Mouse (Mus musculus): ENCODE data around the gene Eef1akmt4.
A peak's percentile ranks its signal among the peaks of the same experiment; 100 is the strongest.
"Not testable (repeated sequence)": the region's sequence is repeated elsewhere in the genome, so short reads cannot be mapped to it uniquely, and the experiment has no call there.

Gene Eef1akmt4

GRCm38 (mm10) chr16:20623211-20623610 is 11.8 kb downstream of the Eef1akmt4 start:
- no peak for DNase-seq (ENCODE audit: low read depth in 1 of 2, low spot score in 2 of 2)

DNA sequence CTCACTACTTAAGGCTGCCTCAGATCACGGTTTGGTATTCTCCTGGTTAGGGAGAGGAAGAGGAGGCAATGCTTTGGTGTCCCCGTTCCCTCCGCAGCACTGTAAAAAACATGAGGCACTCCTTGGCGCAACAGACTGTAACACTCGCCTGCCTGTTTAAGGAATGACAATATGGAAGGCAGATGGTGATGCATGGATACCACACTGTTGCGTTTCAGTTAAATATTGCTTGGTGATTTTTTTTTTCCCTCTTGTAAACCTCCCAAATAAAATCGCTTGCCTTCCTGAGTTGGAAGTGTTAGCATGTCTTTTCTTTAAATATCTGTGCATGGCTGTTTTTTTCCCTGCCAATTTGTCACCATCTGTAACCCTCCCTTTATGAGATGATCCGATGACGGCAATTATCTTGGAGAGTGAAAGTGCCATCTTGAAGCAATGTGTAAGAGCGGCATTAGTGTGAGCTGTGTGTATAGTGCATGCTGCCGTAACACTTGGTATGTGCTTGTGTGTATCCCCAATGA is 17.5 kb downstream of the Eef1akmt4 start:
- DNase-seq (ENCODE audit: low read depth in 1 of 2, low spot score in 2 of 2) = no peak

GRCm38 (mm10) chr16:20629731-20630634 is 18.6 kb downstream of the Eef1akmt4 start, which contains the start of gene Ece2:
Gene Ece2, plus strand, starts transcription at chr16:20629828.
- no peak for DNase-seq (ENCODE audit: low read depth in 1 of 2, low spot score in 2 of 2)

GRCm38 (mm10) chr16:20637410-20637809 is 26.0 kb downstream of the Eef1akmt4 start:
- no peak for DNase-seq (ENCODE audit: low read depth in 1 of 2, low spot score in 2 of 2)

DNA sequence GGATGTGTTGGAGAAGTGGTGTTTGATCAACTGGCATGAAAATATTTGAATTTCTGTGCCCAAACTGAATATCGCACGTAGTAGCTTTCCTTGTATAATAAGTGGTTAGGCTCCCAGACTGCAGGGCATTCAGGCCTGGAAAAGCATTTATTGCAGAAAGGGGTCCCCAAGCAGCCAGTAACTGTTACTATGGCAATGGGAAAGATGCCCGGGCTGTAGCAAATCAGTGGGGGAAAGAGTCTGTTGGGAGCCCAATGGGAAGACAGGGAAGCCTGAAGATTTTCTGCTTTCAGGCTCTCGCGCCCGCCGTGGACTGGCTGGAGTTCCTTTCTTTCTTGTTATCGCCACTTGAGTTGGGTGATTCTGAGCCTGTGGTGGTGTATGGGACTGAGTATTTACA is 27.0 kb downstream of the Eef1akmt4 start:
- DNase-seq (ENCODE audit: low read depth in 1 of 2, low spot score in 2 of 2) = no peak

DNA sequence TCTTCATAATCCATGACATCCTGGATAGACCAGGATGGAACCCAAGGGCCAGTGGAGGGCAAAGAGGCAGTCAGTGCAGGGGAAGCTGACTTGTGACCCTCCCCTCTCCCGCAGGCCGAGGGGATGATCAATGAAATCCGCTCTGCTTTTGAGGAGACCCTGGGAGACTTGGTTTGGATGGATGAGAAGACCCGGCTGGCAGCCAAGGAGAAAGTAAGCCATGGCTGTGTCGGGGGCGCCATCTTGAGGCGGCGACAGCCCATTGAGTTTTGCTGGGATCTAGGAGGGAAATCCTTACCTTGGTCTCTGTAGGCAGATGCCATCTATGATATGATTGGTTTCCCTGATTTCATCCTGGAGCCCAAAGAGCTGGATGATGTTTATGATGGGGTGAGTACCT is 30.8 kb downstream of the Eef1akmt4 start:
- DNase-seq (ENCODE audit: low read depth in 1 of 2, low spot score in 2 of 2) = peak in 1 of 2 experiments; percentile 27

- DNase-seq (ENCODE audit: low read depth in 1 of 2, low spot score in 2 of 2) = no peak
Observed at GRCm38 (mm10) chr16:20643911-20644310, 32.5 kb downstream of the Eef1akmt4 start.

DNA sequence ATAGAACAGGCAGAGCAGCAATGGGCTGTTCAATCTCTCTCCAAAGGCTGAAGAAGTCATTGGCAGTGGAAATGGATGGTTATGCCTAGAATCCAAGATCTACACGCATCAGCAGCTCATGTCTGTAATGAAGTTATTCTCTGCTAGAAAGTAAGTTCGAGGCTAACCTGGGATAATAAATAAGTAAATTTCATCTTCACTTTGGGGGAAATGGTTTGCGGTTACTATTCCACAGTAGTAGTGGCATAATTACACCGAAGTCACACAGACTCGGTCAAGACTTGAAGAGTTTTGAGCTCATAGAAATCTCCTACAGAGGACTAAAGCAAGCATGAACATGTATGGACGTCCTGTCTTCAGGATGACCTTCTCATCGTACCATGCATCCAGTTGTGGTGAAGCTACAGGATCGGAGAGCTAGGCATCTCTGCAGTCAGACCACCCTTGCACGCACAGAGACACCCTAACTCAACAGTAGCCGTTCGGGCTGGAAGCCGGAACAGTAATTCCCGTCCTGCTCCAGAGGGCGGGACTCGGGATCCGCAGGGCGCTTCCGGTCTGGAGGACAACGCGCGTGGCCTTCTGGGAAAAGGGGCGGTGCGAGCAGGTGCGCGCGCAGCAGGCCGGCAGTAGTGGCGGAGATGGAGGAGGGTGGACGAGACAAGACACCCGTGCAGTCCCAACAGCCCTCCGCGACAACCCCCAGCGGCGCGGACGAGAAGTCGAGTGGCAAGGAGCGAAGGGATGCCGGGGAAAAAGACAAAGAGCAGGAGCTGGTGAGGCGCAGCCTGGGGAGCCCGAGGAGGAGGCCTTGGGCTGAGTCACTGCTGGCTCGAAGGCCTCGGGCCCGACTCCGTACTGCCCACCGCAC is 39.9 kb downstream of the Eef1akmt4 start, which contains the start of gene Psmd2:
Gene Psmd2 (plus strand): TSS at position 577 of the 871 bp plus-strand sequence.
- DNase-seq (ENCODE audit: low read depth in 1 of 2, low spot score in 2 of 2) = peak; percentile 87 to 89

DNA sequence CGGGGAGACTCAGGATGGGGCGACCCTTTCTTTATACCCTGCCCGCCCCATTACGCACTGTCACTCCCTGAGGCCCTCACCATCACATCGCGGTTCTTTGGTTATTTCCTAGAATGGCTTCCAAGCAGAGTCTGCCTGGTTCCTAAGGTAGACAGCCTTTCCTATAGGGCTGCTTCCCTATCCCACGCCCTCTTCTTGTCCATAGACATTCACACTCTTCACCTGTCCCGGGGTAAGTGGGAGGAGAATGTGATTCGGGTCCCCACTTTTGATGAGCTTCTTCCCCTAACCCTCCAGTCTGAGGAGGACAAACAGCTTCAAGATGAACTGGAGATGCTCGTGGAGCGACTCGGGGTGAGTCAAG is 40.5 kb downstream of the Eef1akmt4 start:
- no peak for DNase-seq (ENCODE audit: low read depth in 1 of 2, low spot score in 2 of 2)

DNA sequence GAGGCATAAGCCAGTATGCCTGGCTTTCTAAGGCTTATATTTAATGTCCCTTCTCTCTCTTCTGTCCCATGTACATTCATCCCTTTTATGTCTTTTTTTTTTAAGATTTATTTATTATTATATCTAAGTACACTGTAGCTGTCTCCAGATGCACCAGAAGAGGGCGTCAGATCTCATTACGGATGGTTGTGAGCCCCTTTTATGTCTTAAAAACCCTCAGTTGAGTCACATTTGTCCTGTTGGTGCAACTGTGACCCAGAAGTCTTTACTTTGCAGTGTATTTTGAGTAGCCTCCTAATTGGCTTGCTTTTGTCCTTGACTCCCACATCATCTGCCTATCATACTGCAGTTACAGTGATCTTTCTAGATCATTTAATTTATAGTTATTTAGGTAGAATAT is 41.9 kb downstream of the Eef1akmt4 start:
- no peak for DNase-seq (ENCODE audit: low read depth in 1 of 2, low spot score in 2 of 2)

GRCm38 (mm10) chr16:20657661-20658060 is 46.3 kb downstream of the Eef1akmt4 start:
- DNase-seq (ENCODE audit: low read depth in 1 of 2, low spot score in 2 of 2) = no peak

GRCm38 (mm10) chr16:20668013-20668412 is 56.6 kb downstream of the Eef1akmt4 start, which contains the start of gene Eif4g1:
Gene Eif4g1, plus strand, starts transcription at chr16:20668313.
- DNase-seq (ENCODE audit: low read depth in 1 of 2, low spot score in 2 of 2) = not testable (repeated sequence)

All from monocyte, adult 2 months (primary cell).